Mouse (Mus musculus) E14TG2a.4 (cell line): ENCODE results near the gene Ephb3.

ENCODE experiments used
- CTCF ChIP-seq: conservative IDR thresholded peaks from 2 replicates; pipeline ENCODE4 v1.5.1; 2014; ENCODE audit warnings: low read length
- NANOG ChIP-seq: IDR thresholded peaks from 2 replicates; pipeline ENCODE4 v1.6.1; 2014; ENCODE audit warnings: borderline replicate concordance, low read length, mixed read lengths
- POU5F1 ChIP-seq: IDR thresholded peaks from 2 replicates; pipeline ENCODE4 v1.6.1; 2014; ENCODE audit warnings: low read length, borderline replicate concordance

- TF ChIP-seq NANOG = no peak
- no peak for TF ChIP-seq CTCF
- no peak for TF ChIP-seq POU5F1
Measured at GRCm38 (mm10) chr16:21198006-21198405, 6.5 kb upstream of the Ephb3 start.
